Mouse (Mus musculus) CH12.LX (cell line): Measurements from ENCODE around the gene Hoxc10. TPM values are rescaled to one million over a fixed set of nuclear protein-coding genes. Genes with fewer than 3 reads are reported as not detected.

Experiments used
- DNase-seq: peaks from one replicate; pipeline ENCODE4 v3.0.0-alpha.2; 2013; ENCODE audit errors: extremely low read depth
- H3K27ac ChIP-seq: 2 replicates; pipeline ENCODE4 v1.5.1; 2012; ENCODE audit warnings: low read depth, mild to moderate bottlenecking, control low read depth, moderate library complexity; ENCODE audit not compliant: insufficient read depth
- H3K27me3 ChIP-seq: replicated peaks from 2 replicates; pipeline ENCODE3; 2012; ENCODE audit warnings: inconsistent platforms
- H3K36me3 ChIP-seq, 2 experiments: replicated peaks in 1 of 2; 2 replicates each; pipeline versions ENCODE3 to v1.6.1; 2012; ENCODE audit warnings: inconsistent platforms in 1 of 2, low read length in 1 of 2, mild to moderate bottlenecking in 1 of 2, mixed read lengths in 1 of 2, moderate library complexity in 1 of 2; ENCODE audit not compliant: control insufficient read depth in 1 of 2, insufficient read depth in 1 of 2
- H3K4me1 ChIP-seq, 2 experiments: 2 replicates each; pipeline ENCODE4 v1.6.1; 2012; ENCODE audit warnings: inconsistent platforms in 1 of 2, moderate library complexity in 1 of 2; ENCODE audit not compliant: insufficient read depth in 2 of 2, control insufficient read depth in 1 of 2
- H3K4me2 ChIP-seq: 2 replicates; pipeline ENCODE4 v1.6.1; 2012; ENCODE audit warnings: low read depth, mild to moderate bottlenecking, control low read depth; ENCODE audit not compliant: poor library complexity, insufficient read depth, severe bottlenecking
- H3K4me3 ChIP-seq, 3 experiments: fragments of 150-350 bp in 1 of 3; sonication (generic) in 1 of 3; replicated peaks in 1 of 3; 2 replicates each; pipeline versions ENCODE3 to v1.5.1; 2011 to 2012; ENCODE audit warnings: low read depth in 2 of 3, low read length in 2 of 3, mild to moderate bottlenecking in 2 of 3, moderate library complexity in 2 of 3, control low read depth in 1 of 3, improper control_type of control experiment in 1 of 3, inconsistent platforms in 1 of 3, mixed read lengths in 1 of 3; ENCODE audit not compliant: poor library complexity in 1 of 3
- H3K79me2 ChIP-seq: replicated peaks from 2 replicates; pipeline ENCODE4 v1.6.1; 2012; ENCODE audit warnings: mild to moderate bottlenecking, moderate library complexity; ENCODE audit not compliant: control insufficient read depth, poor library complexity, insufficient read depth, severe bottlenecking; ENCODE audit errors: extremely low read depth
- H3K9ac ChIP-seq: 2 replicates; pipeline ENCODE4 v1.6.1; 2012; ENCODE audit warnings: low read depth, mild to moderate bottlenecking, control low read depth, moderate library complexity; ENCODE audit not compliant: insufficient read depth
- H3K9me3 ChIP-seq: replicated peaks from 2 replicates; pipeline ENCODE3; 2012; ENCODE audit warnings: low read length, inconsistent platforms, mixed read lengths
- BHLHE40 ChIP-seq: IDR thresholded peaks from 2 replicates; pipeline ENCODE4 v1.6.1; 2011; ENCODE audit warnings: mild to moderate bottlenecking, low read depth, low read length, improper control_type of control experiment
- CHD1 ChIP-seq: IDR thresholded peaks from 2 replicates; pipeline ENCODE4 v1.6.1; 2012; ENCODE audit warnings: low read depth, low read length, improper control_type of control experiment, inconsistent platforms
- CTCF ChIP-seq, 2 experiments: IDR thresholded peaks in 1 of 2; conservative IDR thresholded peaks in 1 of 2; 2 replicates each; pipeline ENCODE4 v1.5.1; 2011 to 2012; ENCODE audit warnings: low read depth in 2 of 2, low read length in 2 of 2, improper control_type of control experiment in 1 of 2, inconsistent platforms in 1 of 2, mild to moderate bottlenecking in 1 of 2, moderate library complexity in 1 of 2
- E2F4 ChIP-seq: IDR thresholded peaks from 2 replicates; pipeline ENCODE4 v1.6.1; 2011; ENCODE audit warnings: low read depth, low read length, improper control_type of control experiment; ENCODE audit not compliant: insufficient replicate concordance
- ELF1 ChIP-seq: IDR thresholded peaks from 2 replicates; pipeline ENCODE4 v1.6.1; 2014; ENCODE audit warnings: low read depth, mild to moderate bottlenecking, inconsistent platforms, low read length, improper control_type of control experiment
- EP300 ChIP-seq: IDR thresholded peaks from 2 replicates; pipeline ENCODE4 v1.6.1; 2011; ENCODE audit warnings: low read length, improper control_type of control experiment
- ETS1 ChIP-seq: conservative IDR thresholded peaks from 2 replicates; pipeline ENCODE4 v1.6.1; 2012; ENCODE audit warnings: low read depth, mild to moderate bottlenecking, inconsistent platforms, low read length, improper control_type of control experiment, moderate library complexity
- GABPA ChIP-seq: IDR thresholded peaks from 2 replicates; pipeline ENCODE4 v1.6.1; 2012; ENCODE audit warnings: low read depth, low read length, improper control_type of control experiment, inconsistent platforms; ENCODE audit not compliant: insufficient replicate concordance
- HCFC1 ChIP-seq: IDR thresholded peaks from 2 replicates; pipeline ENCODE4 v1.6.1; 2012; ENCODE audit warnings: low read depth, mild to moderate bottlenecking, inconsistent platforms, low read length, improper control_type of control experiment
- IRF4 ChIP-seq: IDR thresholded peaks from 2 replicates; pipeline ENCODE4 v1.6.1; 2014; ENCODE audit warnings: low read depth, mild to moderate bottlenecking, inconsistent platforms, low read length, improper control_type of control experiment
- JUND ChIP-seq: conservative IDR thresholded peaks from 2 replicates; pipeline ENCODE4 v1.6.1; 2011; ENCODE audit warnings: low read depth, low read length, improper control_type of control experiment
- KAT2A ChIP-seq: IDR thresholded peaks from 2 replicates; pipeline ENCODE4 v1.6.1; 2012; ENCODE audit warnings: low read length, improper control_type of control experiment, inconsistent platforms; ENCODE audit not compliant: insufficient replicate concordance
- MAFK ChIP-seq: IDR thresholded peaks from 2 replicates; pipeline ENCODE4 v1.6.1; 2011; ENCODE audit warnings: low read length, improper control_type of control experiment; ENCODE audit not compliant: insufficient replicate concordance
- MAX ChIP-seq: IDR thresholded peaks from 2 replicates; pipeline ENCODE4 v1.6.1; 2011; ENCODE audit warnings: low read length, improper control_type of control experiment
- MXI1 ChIP-seq: IDR thresholded peaks from 2 replicates; pipeline ENCODE4 v1.6.1; 2011; ENCODE audit warnings: mild to moderate bottlenecking, low read depth, low read length, improper control_type of control experiment
- NELFE ChIP-seq: IDR thresholded peaks from 2 replicates; pipeline ENCODE4 v1.6.1; 2011; ENCODE audit warnings: low read depth, low read length, improper control_type of control experiment
- NRF1 ChIP-seq: IDR thresholded peaks from 2 replicates; pipeline ENCODE4 v1.6.1; 2014; ENCODE audit warnings: low read depth, mild to moderate bottlenecking, inconsistent platforms, low read length, improper control_type of control experiment, moderate library complexity
- POLR2A ChIP-seq: IDR thresholded peaks from 2 replicates; pipeline ENCODE4 v1.6.1; 2011; ENCODE audit warnings: low read depth, mild to moderate bottlenecking, improper control_type of control experiment, low read length
- POLR2AphosphoS2 ChIP-seq: IDR thresholded peaks from 2 replicates; pipeline ENCODE4 v1.6.1; 2011; ENCODE audit warnings: low read depth, low read length, improper control_type of control experiment
- RAD21 ChIP-seq: IDR thresholded peaks from 2 replicates; pipeline ENCODE4 v1.6.1; 2011; ENCODE audit warnings: low read depth, mild to moderate bottlenecking, low read length, improper control_type of control experiment, moderate library complexity
- RCOR1 ChIP-seq: conservative IDR thresholded peaks from 2 replicates; pipeline ENCODE4 v1.6.1; 2012; ENCODE audit warnings: low read depth, mild to moderate bottlenecking, inconsistent platforms, low read length, improper control_type of control experiment
- SIN3A ChIP-seq: IDR thresholded peaks from 2 replicates; pipeline ENCODE4 v1.6.1; 2012; ENCODE audit warnings: low read length, improper control_type of control experiment, inconsistent platforms
- TBP ChIP-seq: conservative IDR thresholded peaks from 2 replicates; pipeline ENCODE4 v1.6.1; 2011; ENCODE audit warnings: low read depth, low read length, improper control_type of control experiment
- TCF12 ChIP-seq: IDR thresholded peaks from 2 replicates; pipeline ENCODE4 v1.6.1; 2014; ENCODE audit warnings: low read depth, mild to moderate bottlenecking, inconsistent platforms, low read length, improper control_type of control experiment
- UBTF ChIP-seq: IDR thresholded peaks from 2 replicates; pipeline ENCODE4 v1.6.1; 2012; ENCODE audit warnings: low read depth, mild to moderate bottlenecking, inconsistent platforms, low read length, improper control_type of control experiment, moderate library complexity
- USF1 ChIP-seq: IDR thresholded peaks from 2 replicates; pipeline ENCODE4 v1.6.1; 2014; ENCODE audit warnings: low read depth, mild to moderate bottlenecking, inconsistent platforms, low read length, improper control_type of control experiment
- ZMIZ1 ChIP-seq: IDR thresholded peaks from 2 replicates; pipeline ENCODE4 v1.6.1; 2012; ENCODE audit warnings: low read depth, mild to moderate bottlenecking, inconsistent platforms, low read length, improper control_type of control experiment
- dilution Hi-C: fragments of 300-500 bp; cut with MboI; formaldehyde crosslinking; loops from 2 replicates; pipeline ENCODE4 v1.14.3; 2020; ENCODE audit warnings: low sequenced_read_pairs; ENCODE audit not compliant: extremely low pct_unique_long_range_greater_than_20kb, extremely low pct_ligation_motif_present
- in situ Hi-C: fragments of 300-500 bp; cut with MboI; formaldehyde crosslinking; loops from 3 replicates; pipeline ENCODE4 v1.14.3; 2019; ENCODE audit warnings: low sequenced_read_pairs, low pct_ligation_motif_present, low pct_unique_long_range_greater_than_20kb, mixed read lengths
- polyA plus RNA-seq: library from polyadenylated mRNA; unstranded; fragments of >175 nt; gene quantifications from 2 replicates; pipeline ENCODE4 v1.2.1, GENCODE M21; 2012; ENCODE audit warnings: low read depth; ENCODE audit not compliant: insufficient read length
- total RNA-seq, 2 experiments: library from RNA; depleted of rRNA; stranded (reverse); fragments of 300-350 nt in 1 of 2; fragments of >200 nt in 1 of 2; gene quantifications; 2 replicates each; pipeline ENCODE4 v1.2.3; 2012 to 2014

The Hoxc10 gene
- total and polyA plus RNA-seq, 3 experiments: 0.11 TPM; not detected in 2

DNA sequence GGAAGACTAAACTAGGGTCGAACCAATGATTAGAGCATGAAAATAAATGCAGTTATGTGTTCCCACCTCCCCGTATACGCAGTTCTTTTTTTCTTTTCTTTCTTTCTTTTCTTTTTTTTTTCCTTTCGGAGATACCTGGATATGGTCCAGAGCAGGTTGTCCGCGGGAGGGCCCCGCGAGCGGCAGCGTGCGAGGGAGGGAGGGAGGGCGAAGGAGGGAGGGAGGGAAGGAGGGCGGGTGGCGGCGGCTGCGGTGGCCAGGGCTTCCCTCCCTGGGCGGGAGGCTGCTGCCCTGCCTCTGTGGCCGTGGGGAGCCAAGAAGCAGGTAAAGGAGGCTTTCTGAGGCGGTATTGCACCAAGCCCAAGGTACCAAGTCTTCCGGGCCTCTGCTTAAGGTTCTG lies 9.6 kb downstream of the Hoxc10 start, which contains the start of gene Hoxc9:
TSS of gene Hoxc9 (plus strand) at position 269 of the 400 bp plus-strand sequence.
- Histone ChIP-seq H3K79me2 (no peaks in the 10 kb centered on the region), H3K4me2 (no peak within 1 kb of the TSS), H3K9me3 (no peaks in the 10 kb centered on the region), H3K4me3 (no peak within 1 kb of the TSS), H3K27me3 (peaks cover 92% of the 10 kb centered on the region), H3K36me3 (no peaks in the 10 kb centered on the region), H3K9ac (no peak within 1 kb of the TSS), H3K4me1 (peaks cover 4 to 22% of the 10 kb centered on the region in 2 experiments), H3K27ac (no peak within 1 kb of the TSS)
- TF ChIP-seq EP300 (no peak), USF1 (no peak), HCFC1 (no peak), CHD1 (no peak), NRF1 (no peak), MAFK (no peak), E2F4 (no peak), NELFE (no peak), ZMIZ1 (no peak), TCF12 (no peak), MAX (no peak), MXI1 (no peak), TBP (no peak), BHLHE40 (no peak), CTCF (conservative IDR thresholded peaks at IDR 0.05 in 1 of 2, IDR thresholded peaks at IDR 0.05 in 1 of 2; ENCODE audit: low read depth in 2 of 2, low read length in 2 of 2) (no peak), JUND (no peak), UBTF (no peak), ETS1 (no peak), GABPA (no peak), POLR2A (no peak)
- no peak for DNase-seq
- in situ Hi-C loops (no loop called here), dilution Hi-C loops (no loop called here)

DNA sequence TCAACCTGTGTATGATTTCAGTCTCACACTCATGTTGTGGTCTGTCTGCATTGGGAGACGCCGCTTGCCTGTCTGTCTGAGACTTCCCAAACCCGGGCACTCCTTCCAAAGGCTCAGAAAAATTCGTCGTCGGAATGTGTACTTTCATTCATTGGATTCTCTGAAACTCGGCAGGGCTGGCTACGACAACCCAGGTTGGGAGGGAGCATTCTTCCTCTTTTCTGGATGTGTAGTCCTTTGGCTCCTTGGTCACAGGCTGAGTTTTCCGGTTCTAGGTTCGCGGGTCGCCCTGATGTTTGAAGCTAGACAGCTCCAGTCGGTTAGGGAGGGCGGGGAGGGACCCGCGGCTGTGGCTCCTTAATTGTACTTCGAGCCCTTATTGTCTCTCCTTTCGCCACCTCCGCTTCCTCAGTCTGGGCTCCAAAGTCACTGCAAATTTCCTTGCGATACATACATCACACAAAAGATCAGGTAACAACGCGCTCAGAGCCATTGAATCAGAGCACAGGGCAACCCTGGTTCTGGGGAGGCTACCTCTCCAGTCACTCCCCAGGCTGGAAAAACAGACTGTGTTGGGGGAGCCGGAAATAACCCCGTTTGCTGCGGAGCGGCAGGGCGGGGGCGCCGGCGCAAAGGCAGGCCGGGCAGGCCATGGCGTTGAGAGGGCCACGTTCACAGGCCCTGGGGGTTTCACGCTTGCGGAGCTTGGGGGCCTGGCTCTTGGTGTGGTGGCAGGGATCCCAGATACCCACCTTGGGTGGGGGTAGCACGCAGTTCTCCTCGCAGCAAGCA lies 10.2 kb downstream of the Hoxc10 start:
- Histone ChIP-seq H3K79me2 (no peaks in the 10 kb centered on the region), H3K4me1 (peaks cover 2 to 20% of the 10 kb centered on the region in 2 experiments; a peak in 2 of 4 replicates), H3K9me3 (no peaks in the 10 kb centered on the region), H3K9ac (no peak overlapping the region), H3K27ac (no peak overlapping the region), H3K36me3 (no peaks in the 10 kb centered on the region), H3K4me2 (no peak overlapping the region), H3K4me3 (no peak overlapping the region), H3K27me3 (peaks cover 92% of the 10 kb centered on the region)
- in situ Hi-C loops (no loop called here), dilution Hi-C loops (no loop called here)
- no peak for DNase-seq
- TF ChIP-seq GABPA (no peak), RCOR1 (no peak), NRF1 (no peak), KAT2A (no peak), ELF1 (no peak), IRF4 (no peak), TBP (no peak), RAD21 (no peak), POLR2AphosphoS2 (no peak), HCFC1 (no peak), SIN3A (no peak)
